Mouse (Mus musculus): ENCODE results near the gene Vmn1r64. TPM values are rescaled to one million over a fixed set of nuclear protein-coding genes. Genes with fewer than 3 reads are reported as not detected.
"Not testable (repeated sequence)": the region's sequence is repeated elsewhere in the genome, so short reads cannot be mapped to it uniquely, and the experiment has no call there.

Vmn1r64 gene
- polyA plus RNA-seq (2015; fragmentation: Nextera tagmentation; extraction: Ambion mirVana) = not detected in 2 replicates

DNA sequence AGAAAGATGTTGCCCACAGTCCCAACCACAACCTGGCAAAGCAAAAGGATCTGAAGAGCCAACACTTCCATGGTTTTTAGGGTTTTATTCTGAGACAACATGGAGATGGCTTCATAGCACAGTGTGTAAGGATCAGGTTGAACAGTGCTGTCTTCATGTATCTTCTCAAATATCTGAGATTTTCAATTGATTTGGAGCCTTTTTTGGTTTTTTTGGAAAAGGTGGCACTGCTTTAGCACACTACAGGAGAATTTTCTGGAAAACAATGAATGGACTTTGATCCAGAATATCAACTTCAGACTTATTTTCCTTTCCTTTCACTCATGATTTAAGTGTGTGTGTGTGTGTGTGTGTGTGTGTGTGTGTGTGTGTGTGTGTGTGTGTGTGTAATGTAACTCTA lies at the start of gene Vmn1r64:
Vmn1r64 (minus strand) TSS at position 101 of the 400 bp plus-strand sequence.
- Histone ChIP-seq H3K9ac (no peak within 1 kb of the TSS), H3K4me1 (no peaks in the 10 kb centered on the region), H3K36me3 (no peaks in the 10 kb centered on the region), H3K9me3 (replicated peaks) (peaks cover 22% of the 10 kb centered on the region; the same call in 1 of the 2 replicates), H3K27ac (no peak within 1 kb of the TSS), H3K4me3 (replicated peaks) (no peak within 1 kb of the TSS), H3K27me3 (no peaks in the 10 kb centered on the region), H3K4me2 (no peak within 1 kb of the TSS)
- no peak for ATAC-seq (replicated peaks; ENCODE audit: low FRiP score)

DNA sequence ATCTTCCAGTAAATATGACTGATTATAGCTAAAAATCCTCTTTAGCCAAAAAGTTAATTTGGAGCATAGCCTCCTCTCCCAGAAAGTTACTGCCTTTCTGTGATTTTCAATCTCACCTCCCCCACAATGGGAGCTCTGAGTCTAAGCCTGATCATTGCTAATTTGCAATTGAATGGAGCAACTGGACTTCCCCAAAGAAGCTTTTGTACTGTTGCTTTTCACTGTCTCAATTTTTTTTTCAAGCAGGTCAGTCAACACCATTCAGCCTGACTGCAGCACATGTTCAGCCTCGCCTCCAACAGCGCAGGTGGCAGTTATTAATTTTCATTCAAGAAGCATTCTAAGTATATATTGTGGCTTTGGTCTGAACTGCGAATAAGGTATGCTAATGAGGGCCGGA lies 14.9 kb upstream of the Vmn1r64 start:
- H3K4me1 ChIP-seq = no peaks in the 10 kb centered on the region
- peaks cover 24% of the 10 kb centered on the region for H3K9me3 ChIP-seq (replicated peaks)
- no peak for ATAC-seq (replicated peaks; ENCODE audit: low FRiP score)
- H3K36me3 ChIP-seq = no peaks in the 10 kb centered on the region
- H3K27ac ChIP-seq = no peak overlapping the region
- no peak overlapping the region for H3K4me2 ChIP-seq
- H3K27me3 ChIP-seq = no peaks in the 10 kb centered on the region
- no peak overlapping the region for H3K4me3 ChIP-seq (replicated peaks)
- 87% methylated on average over 4 of the region's 4 CpGs for WGBS
- H3K9ac ChIP-seq = no peak overlapping the region

DNA sequence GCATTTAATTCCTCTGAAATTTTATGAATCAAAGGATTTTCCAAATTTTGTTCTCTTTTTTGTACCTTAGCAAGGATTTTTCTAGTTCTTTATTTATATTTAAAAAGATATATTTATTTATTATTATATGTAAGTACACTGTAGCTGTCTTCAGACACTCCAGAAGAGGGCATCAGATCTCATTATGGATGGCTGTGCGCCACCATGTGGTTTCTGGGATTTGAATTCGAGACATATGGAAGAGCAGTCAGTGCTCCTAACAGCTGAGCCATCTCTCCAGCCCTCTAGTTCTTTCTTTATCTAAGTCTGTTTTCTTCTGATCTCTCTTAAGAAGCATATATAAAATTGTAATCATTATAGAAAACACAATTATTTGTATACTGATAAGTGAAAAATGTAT lies 12.9 kb upstream of the Vmn1r64 start:
- not testable (repeated sequence) for H3K4me3 ChIP-seq (replicated peaks); H3K4me1 ChIP-seq; H3K9ac ChIP-seq; H3K27me3 ChIP-seq; H3K4me2 ChIP-seq; H3K27ac ChIP-seq; H3K36me3 ChIP-seq; ATAC-seq (replicated peaks; ENCODE audit: low FRiP score)
- peaks cover 26% of the 10 kb centered on the region for H3K9me3 ChIP-seq (replicated peaks)
- WGBS = 72% methylated on average over 2 of the region's 2 CpGs

Other genes starting within 250 kb of the Vmn1r64 start
- not detected in 2 replicates for gene Vmn1r62, start 210.9 kb downstream of the Vmn1r64 start, polyA plus RNA-seq (2015; fragmentation: Nextera tagmentation; extraction: Ambion mirVana)
- not detected in 2 replicates for gene Vmn1r63, start 79.1 kb downstream of the Vmn1r64 start, polyA plus RNA-seq (2015; fragmentation: Nextera tagmentation; extraction: Ambion mirVana)
- not detected in 2 replicates for gene Vmn1r65, start 126.5 kb upstream of the Vmn1r64 start, polyA plus RNA-seq (2015; fragmentation: Nextera tagmentation; extraction: Ambion mirVana)
- not detected in 2 replicates for gene Nlrp4c, start 160.6 kb upstream of the Vmn1r64 start, polyA plus RNA-seq (2015; fragmentation: Nextera tagmentation; extraction: Ambion mirVana)

Data from kidney, embryonic 15.5 days (tissue).